Mouse (Mus musculus) forebrain, embryonic 11.5 days (tissue): ENCODE data around the gene Wdr76. TPM values are rescaled to one million over a fixed set of nuclear protein-coding genes. Genes with fewer than 3 reads are reported as not detected.
"Not testable (repeated sequence)": the region's sequence is repeated elsewhere in the genome, so short reads cannot be mapped to it uniquely, and the experiment has no call there.

ENCODE experiments used
- ATAC-seq: fragments of 200-750 bp; cut with Nextera tagmentation; replicated peaks from 2 replicates; pipeline ENCODE4 v1.8.0; 2017; ENCODE audit warnings: moderate TSS enrichment; ENCODE audit not compliant: low FRiP score
- DNase-seq: peaks from one replicate; pipeline ENCODE4 v3.0.0-alpha.2; 2017; ENCODE audit warnings: low spot score
- H3K27ac ChIP-seq: fragments of 300-500 bp; sonication (generic); 2 replicates; pipeline ENCODE4 v1.5.1; 2014; ENCODE audit warnings: low read depth, low read length
- H3K27me3 ChIP-seq: fragments of 300-500 bp; sonication (generic); 2 replicates; pipeline ENCODE4 v1.6.1; 2014; ENCODE audit warnings: mild to moderate bottlenecking, low read length, mixed read lengths; ENCODE audit not compliant: control insufficient read depth, insufficient read depth
- H3K36me3 ChIP-seq: fragments of 300-500 bp; sonication (generic); 2 replicates; pipeline ENCODE4 v1.6.1; 2014; ENCODE audit warnings: mild to moderate bottlenecking, low read length, moderate library complexity, mixed read lengths; ENCODE audit not compliant: control insufficient read depth, insufficient read depth
- H3K4me1 ChIP-seq: fragments of 300-500 bp; sonication (generic); replicated peaks from 2 replicates; pipeline ENCODE4 v1.6.1; 2014; ENCODE audit warnings: low read length, mixed read lengths; ENCODE audit not compliant: control insufficient read depth, insufficient read depth
- H3K4me2 ChIP-seq: fragments of 300-500 bp; sonication (generic); 2 replicates; pipeline ENCODE4 v1.6.1; 2014; ENCODE audit warnings: low read depth, mild to moderate bottlenecking, low read length, moderate library complexity, mixed read lengths; ENCODE audit not compliant: severe bottlenecking
- H3K4me3 ChIP-seq: fragments of 300-500 bp; sonication (generic); 2 replicates; pipeline ENCODE4 v1.5.1; 2014; ENCODE audit warnings: low read depth, low read length
- H3K9ac ChIP-seq: fragments of 300-500 bp; sonication (generic); 2 replicates; pipeline ENCODE4 v1.6.1; 2014; ENCODE audit warnings: low read length
- H3K9me3 ChIP-seq: fragments of 300-500 bp; sonication (generic); 2 replicates; pipeline ENCODE4 v1.6.1; 2016; ENCODE audit warnings: low read length, mixed read lengths; ENCODE audit not compliant: control insufficient read depth
- WGBS: fragments of 180-500 bp; shearing (Covaris S2); extraction: QIAGEN DNeasy Blood & Tissue Kit; methylation state at CpG from one replicate; pipeline ENCODE4 v1.1.7; 2014; 5-methylcytosine and 5-hydroxymethylcytosine counted together
- polyA plus RNA-seq: library from polyadenylated mRNA; unstranded; fragments of >200 nt; fragmentation: Nextera tagmentation; extraction: Ambion mirVana; gene quantifications from 2 replicates; pipeline ENCODE4 v1.2.1, GENCODE M21; 2014

Gene Wdr76
- polyA plus RNA-seq, result 16.5 and 18.7 TPM in 2 replicates

DNA sequence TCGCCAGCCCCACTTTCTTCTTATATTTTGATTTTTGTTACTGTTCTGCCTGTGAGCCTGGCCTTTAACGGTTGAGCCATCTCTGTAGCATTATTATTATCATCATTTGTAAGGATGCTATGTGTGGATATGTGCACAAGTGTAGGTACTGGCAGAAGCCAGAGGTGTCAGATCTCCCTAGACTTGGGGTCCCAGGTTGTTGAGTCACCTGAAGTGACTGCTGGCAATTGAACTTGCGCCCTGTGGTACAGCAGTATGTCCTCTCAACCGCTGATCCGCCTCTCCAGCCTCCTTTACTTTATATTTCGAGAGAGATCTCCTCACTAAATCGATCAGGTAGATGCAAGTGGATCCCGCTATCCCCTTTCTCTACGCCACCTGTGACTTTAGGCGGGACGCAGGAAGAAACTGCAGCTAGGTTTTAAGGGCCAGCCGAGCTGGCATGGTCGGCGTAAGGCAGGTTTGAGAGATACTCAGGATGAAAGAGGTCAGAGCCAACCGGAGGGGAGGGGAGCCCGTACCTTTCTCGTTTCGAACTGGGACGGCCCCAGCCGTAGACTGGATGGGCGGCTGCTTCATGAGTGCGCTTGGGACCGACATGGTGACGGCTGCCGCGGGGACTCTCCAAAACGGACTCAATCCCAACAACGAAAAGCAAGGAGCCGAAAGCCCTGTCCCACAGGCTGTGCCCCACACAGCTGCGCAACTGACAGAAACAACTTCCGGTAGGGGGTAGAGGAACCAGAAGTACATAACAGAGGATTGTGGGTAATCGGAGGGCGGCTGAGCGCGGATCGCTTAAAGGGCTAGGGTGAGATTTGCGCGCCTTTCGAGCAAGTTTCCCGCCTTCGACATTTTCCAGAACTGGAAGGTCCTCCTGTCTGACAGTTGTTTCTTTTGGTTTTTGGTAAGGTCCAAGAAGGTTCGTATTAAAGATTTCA lies at the start of gene Wdr76, which contains the start of gene Mfap1a:
Wdr76 (plus strand) TSS at position 782 of the 941 bp plus-strand sequence.
Mfap1a (minus strand) TSS at position 724 of the 941 bp plus-strand sequence.
- not testable (repeated sequence) for H3K27me3 ChIP-seq, H3K27ac ChIP-seq, H3K36me3 ChIP-seq, H3K4me1 ChIP-seq, H3K9me3 ChIP-seq
- Histone ChIP-seq H3K4me3 (peak within 1 kb of the TSS; percentile 46), H3K4me2 (peak within 1 kb of the TSS; percentile 54), H3K9ac (peak within 1 kb of the TSS; percentile 58)
- DNase-seq, result peak; percentile 91
- WGBS, result 6% methylated on average over 35 of the region's 42 CpGs
- peak; percentile 90 for ATAC-seq

DNA sequence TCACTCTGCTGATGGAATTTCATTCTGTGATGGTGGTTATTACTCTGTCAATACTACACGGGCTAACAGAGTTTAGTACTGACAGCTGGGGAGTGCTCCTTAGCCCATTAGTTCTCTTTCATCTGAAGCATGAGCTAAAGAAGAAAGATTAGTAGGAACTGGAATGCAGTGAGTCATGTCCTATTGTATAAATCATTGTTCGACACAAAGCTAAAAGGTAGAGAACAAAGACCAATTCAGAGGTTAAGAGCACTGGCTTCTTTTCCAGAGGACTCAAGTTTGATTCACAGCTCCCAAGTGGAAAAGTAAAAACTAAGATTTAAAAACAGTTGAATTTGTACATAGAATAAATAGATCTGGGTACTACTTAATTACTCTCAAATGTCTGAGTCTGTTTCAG lies 46.5 kb upstream of the Wdr76 start:
- Histone ChIP-seq H3K4me2 (no peak overlapping the region), H3K4me1 (peaks cover 10% of the 10 kb centered on the region; the same call in 1 of the 2 replicates), H3K4me3 (no peak overlapping the region), H3K36me3 (no peaks in the 10 kb centered on the region), H3K27ac (no peak overlapping the region), H3K9me3 (no peaks in the 10 kb centered on the region), H3K27me3 (no peaks in the 10 kb centered on the region), H3K9ac (no peak overlapping the region)
- DNase-seq, result no peak
- 60% methylated on average over 2 of the region's 2 CpGs for WGBS
- no peak for ATAC-seq

DNA sequence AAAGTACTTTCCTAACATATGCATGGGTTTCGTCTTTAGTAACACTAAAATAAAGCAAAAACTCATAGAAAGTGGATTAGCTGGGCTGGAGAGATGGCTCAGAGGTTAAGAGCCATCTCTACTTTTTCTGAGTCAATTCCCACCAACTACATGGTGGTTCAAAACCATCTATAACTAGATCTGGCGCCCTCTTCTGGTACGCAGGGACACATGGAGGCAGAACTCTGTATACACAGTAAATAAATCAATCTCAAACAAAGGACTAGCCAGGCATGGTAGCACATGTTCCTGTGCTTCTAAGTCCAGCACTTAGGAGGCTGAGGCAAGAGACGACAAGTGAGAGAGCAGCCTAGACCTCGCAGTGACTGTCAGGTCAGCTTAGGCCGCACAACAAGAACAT lies 37.5 kb upstream of the Wdr76 start:
- not testable (repeated sequence) for H3K27me3 ChIP-seq, H3K4me2 ChIP-seq

DNA sequence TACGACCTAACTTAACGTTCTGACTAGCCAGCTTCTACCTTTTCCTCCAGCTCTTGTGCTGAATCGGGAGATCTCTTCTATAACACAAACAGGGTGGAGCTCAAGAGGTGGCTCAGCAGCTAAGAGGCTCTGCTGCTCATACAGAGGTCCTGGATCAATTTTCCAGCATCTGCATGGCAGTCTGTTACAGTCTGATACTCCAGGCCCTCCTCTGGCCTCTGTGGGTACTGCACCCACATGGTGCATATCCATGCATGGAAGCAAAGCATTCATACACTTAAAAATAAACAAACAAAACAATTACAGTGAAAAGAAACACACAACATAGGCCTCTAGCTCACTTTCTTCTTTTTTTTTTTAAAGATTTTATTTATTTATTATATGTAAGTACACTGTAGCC lies 33.7 kb upstream of the Wdr76 start:
- WGBS, result 97% methylated on average over 3 of the region's 3 CpGs
- H3K4me2 ChIP-seq, ATAC-seq: not testable (repeated sequence)

More for the DNA sequence above, 37.5 kb upstream of the Wdr76 start:
- H3K9me3 ChIP-seq, H3K36me3 ChIP-seq, H3K4me3 ChIP-seq, ATAC-seq, H3K9ac ChIP-seq, DNase-seq, H3K27ac ChIP-seq, H3K4me1 ChIP-seq: not testable (repeated sequence)
- WGBS, result 100% methylated on average over 1 of the region's 6 CpGs

DNA sequence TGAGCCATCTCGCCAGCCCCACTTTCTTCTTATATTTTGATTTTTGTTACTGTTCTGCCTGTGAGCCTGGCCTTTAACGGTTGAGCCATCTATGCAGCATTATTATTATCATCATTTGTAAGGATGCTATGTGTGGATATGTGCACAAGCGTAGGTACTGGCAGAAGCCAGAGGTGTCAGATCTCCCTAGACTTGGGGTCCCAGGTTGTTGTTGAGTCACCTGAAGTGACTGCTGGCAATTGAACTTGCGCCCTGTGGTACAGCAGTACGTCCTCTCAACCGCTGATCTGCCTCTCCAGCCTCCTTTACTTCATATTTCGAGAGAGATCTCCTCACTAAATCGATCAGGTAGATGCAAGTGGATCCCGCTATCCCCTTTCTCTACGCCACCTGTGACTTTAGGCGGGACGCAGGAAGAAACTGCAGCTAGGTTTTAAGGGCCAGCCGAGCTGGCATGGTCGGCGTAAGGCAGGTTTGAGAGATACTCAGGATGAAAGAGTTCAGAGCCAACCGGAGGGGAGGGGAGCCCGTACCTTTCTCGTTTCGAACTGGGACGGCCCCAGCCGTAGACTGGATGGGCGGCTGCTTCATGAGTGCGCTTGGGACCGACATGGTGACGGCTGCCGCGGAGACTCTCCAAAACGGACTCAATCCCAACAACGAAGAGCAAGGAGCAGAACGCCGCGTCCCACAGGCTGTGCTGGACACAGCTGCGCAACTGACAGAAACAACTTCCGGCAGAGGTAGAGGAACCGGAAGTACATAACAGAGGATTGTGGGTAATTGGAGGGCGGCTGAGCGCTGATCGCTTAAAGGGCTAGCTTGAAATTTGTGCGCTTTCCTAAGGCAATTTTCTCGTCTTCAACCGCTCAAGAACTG lies 33.0 kb upstream of the Wdr76 start, which contains the start of gene Mfap1b:
Mfap1b (minus strand) TSS at position 767 of the 879 bp plus-strand sequence.
- WGBS, result 7% methylated on average over 38 of the region's 41 CpGs
- not testable (repeated sequence) for H3K4me1 ChIP-seq, H3K9me3 ChIP-seq, H3K36me3 ChIP-seq, H3K27ac ChIP-seq, H3K27me3 ChIP-seq
- DNase-seq (peak; percentile 83), ATAC-seq (peak; percentile 95)
- Histone ChIP-seq H3K4me2 (peak within 1 kb of the TSS; percentile 60), H3K9ac (peak within 1 kb of the TSS; percentile 52), H3K4me3 (peak within 1 kb of the TSS; percentile 58)

More for the DNA sequence above, 33.7 kb upstream of the Wdr76 start:
- DNase-seq, H3K4me1 ChIP-seq, H3K27ac ChIP-seq, H3K9me3 ChIP-seq, H3K4me3 ChIP-seq, H3K27me3 ChIP-seq, H3K9ac ChIP-seq, H3K36me3 ChIP-seq: not testable (repeated sequence)

DNA sequence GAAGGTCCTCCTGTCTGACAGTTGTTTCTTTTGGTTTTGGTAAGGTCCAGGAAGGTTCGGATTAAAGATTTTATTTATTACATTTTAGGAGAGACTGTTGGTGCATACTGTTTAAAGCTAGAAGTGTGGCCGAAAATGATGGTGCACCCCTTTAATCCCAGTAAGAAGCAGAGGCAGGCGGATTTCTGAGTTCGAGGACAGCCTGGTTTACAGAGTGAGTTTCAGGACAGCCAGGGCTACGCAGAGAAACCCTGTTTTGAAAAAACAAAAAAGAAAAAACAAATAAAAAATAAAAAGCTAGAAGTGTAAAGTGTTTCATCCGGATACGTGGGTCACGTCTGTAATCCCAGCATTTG lies 32.4 kb upstream of the Wdr76 start:
- ATAC-seq, result no peak
- DNase-seq, result no peak
- Histone ChIP-seq H3K4me1 (no peaks in the 10 kb centered on the region), H3K9me3 (no peaks in the 10 kb centered on the region), H3K9ac (peak overlapping the region; percentile 52), H3K27ac (no peak overlapping the region), H3K4me3 (peak overlapping the region; percentile 58), H3K36me3 (no peaks in the 10 kb centered on the region), H3K27me3 (no peaks in the 10 kb centered on the region), H3K4me2 (peak overlapping the region; percentile 60)
- 39% methylated on average over 8 of the region's 8 CpGs for WGBS

DNA sequence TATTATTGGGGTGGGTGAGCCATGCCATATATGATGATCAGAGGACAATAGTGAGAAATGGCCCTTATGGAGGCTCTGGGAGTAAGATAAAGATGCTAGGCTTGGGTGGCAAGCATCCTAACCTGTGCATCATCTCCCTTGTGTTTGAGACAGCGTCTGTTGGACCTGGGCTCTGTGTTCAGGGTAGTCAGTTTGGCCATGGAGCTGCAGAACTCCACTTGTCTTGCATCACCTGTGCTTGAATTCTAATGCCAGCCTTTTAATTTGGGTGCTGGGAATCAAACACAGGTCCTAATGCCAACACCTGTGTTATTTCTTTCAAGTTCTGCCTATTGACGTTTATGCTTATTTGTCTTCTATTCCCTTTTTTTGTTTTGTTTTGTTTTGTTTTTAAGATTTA lies 31.2 kb upstream of the Wdr76 start:
- H3K4me3 ChIP-seq, DNase-seq, H3K9me3 ChIP-seq, H3K36me3 ChIP-seq, ATAC-seq, H3K9ac ChIP-seq, H3K27ac ChIP-seq, H3K27me3 ChIP-seq, H3K4me2 ChIP-seq, H3K4me1 ChIP-seq: not testable (repeated sequence)
- 100% methylated on average over 2 of the region's 2 CpGs for WGBS

DNA sequence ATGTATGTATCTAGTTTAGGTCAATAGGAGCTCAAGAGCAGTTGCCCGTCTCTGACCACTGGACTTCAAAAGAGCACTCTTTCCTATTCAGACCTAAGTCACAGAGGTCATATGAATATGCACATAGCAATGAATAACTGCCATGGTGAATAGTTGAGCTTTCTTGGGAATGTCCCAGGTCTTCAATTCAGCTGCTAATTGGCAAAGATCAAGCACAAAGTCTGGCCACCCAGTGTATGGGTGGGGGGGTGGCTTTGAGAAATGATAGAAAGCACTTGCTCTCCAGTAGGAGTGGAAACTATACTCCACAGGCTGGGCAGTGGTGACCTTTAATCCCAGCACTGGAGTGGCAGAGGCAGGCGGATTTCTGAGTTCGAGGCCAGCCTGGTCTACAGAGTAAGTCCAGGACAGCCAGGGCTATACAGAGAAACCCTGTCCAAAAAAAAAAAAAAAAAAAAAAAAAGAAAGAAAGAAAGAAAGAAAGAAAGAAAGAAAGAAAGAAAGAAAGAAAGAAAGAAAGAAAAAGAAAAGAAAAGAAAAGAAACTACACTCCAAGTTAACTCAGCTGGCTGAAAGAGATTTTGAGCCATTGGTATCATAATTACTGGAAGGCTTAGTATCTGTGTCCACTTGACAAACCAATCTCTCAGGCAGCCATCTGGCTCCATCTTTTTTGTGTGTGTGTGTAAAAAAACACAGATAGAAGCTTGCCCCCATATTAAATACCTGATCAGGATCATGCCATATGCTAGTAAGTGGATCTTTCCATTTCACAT lies 28.8 kb upstream of the Wdr76 start:
- no peak overlapping the region for H3K9ac ChIP-seq
- H3K36me3 ChIP-seq, result no peaks in the 10 kb centered on the region
- H3K4me3 ChIP-seq, result no peak overlapping the region
- no peak overlapping the region for H3K27ac ChIP-seq
- no peaks in the 10 kb centered on the region for H3K4me1 ChIP-seq
- H3K9me3 ChIP-seq, result no peaks in the 10 kb centered on the region
- H3K4me2 ChIP-seq, result no peak overlapping the region
- DNase-seq, result no peak
- no peak for ATAC-seq
- no peaks in the 10 kb centered on the region for H3K27me3 ChIP-seq
- WGBS, result 87% methylated on average over 3 of the region's 3 CpGs
